Mouse (Mus musculus): ENCODE measurements around the gene Prss53.
"Not testable (repeated sequence)": the region's sequence is repeated elsewhere in the genome, so short reads cannot be mapped to it uniquely, and the experiment has no call there.

DNA sequence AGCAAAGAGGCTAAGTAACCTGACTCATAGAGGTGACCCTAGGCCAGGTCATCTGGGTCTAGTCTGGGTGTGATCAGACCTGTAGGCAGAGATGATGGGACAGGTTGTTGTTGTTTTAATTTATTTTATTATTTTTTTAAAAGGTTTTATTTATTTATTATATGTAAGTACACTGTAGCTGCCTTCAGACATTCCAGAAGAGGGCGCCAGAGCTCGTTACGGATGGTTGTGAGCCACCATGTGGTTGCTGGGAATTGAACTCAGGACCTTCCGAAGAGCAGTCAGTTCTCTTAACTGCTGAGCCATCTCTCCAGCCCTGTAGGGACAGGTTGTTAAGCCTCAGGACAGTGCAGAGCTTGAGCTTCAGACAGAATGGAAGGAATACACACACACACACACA lies 52.9 kb downstream of the Prss53 start:
- not testable (repeated sequence) for TF ChIP-seq CTCF, EP300 (IDR thresholded peaks at IDR 0.05; ENCODE audit: low read depth)

Data from heart, postnatal 0 days (tissue).